Comparison of ENCODE assay signal across 14 mouse cellular contexts in the genomic region with DNA sequence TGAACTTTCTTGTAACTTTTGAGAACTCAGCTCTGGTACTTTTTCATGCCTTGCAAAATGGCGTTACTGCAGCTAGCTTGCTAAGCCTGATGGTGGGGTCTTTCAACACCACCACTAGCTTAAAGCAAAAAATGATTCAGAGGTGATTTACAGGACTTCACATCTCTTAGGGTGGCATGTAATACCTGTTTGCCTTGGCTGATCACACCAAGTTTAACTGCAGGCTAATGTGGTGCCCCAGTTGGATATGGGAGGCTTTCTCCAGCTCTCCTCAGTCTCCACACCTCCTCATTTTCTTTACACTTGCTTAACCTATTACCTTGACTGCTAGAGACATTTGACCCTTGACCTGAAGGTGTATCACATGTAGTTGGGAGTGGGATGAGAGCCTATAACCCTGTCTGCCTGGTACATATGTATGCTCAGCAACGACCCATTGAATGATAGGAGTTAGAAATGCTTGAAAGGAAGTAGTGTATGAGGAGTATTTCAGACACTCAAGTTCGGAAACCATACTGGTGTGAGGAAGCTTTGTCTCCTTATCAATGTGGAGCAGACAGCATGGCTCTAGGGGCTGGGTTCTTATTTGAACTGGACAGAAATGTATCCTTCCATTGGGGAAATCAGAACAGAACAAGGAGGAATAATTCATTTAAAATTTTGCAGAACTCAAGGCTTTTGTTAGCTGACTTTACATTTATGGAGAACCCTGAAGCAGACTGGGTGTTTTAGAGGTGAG. TPM values are rescaled to one million over a fixed set of nuclear protein-coding genes. Genes with fewer than 3 reads are reported as not detected.
DNase-seq lines count a peak whose midpoint lies in the region; ATAC-seq and TF ChIP-seq lines count a peak whose summit lies in the region.
"Had no signal": no experiment of that assay in that cellular context is flagged by ENCODE, and none has a peak within 500 bp of the region (broad histone marks: within the 10 kb centered on the region; RNA-seq: fewer than 3 reads in every experiment).

No protein-coding gene starts in this region.

- ATAC-seq in cerebellum, adult (ENCODE audit: insufficient number of reproducible peaks, low FRiP score, low TSS enrichment), result 0 out of 2 replicates have a peak, but pooled peaks have one; percentile 32
- ATAC-seq in lung, embryonic 14.5 days (ENCODE audit: insufficient read depth), result peak; percentile 38; the same call in 1 of the 2 replicates
- ATAC-seq in liver, embryonic 12.5 days, result peak; percentile 49
- ATAC-seq in stomach, postnatal 0 days (ENCODE audit: low FRiP score, low TSS enrichment), result peak; percentile 73

- TF ChIP-seq POLR2A in thymus, adult 2 months (IDR thresholded peaks at IDR 0.05; ENCODE audit: control insufficient read depth, extremely low read depth, insufficient read depth, low read length, poor library complexity), result no peak

- TF ChIP-seq EP300 in stomach, postnatal 0 days (optimal IDR thresholded peaks at IDR 0.05), result no peak

- 70% methylated on average over 3 of the region's 3 CpGs for WGBS in lung, embryonic 14.5 days
- WGBS in liver, embryonic 12.5 days (ENCODE audit: insufficient replicate concordance), result 29% methylated on average over 3 of the region's 3 CpGs
- 61% methylated on average over 3 of the region's 3 CpGs for WGBS in stomach, postnatal 0 days
- 63% methylated on average over 3 of the region's 3 CpGs for WGBS in thymus, adult 2 months

- no peaks in the 10 kb centered on the region for H3K27me3 ChIP-seq in lung, embryonic 14.5 days (ENCODE audit: insufficient read depth, low read length)
- H3K27me3 ChIP-seq in liver, embryonic 12.5 days (replicated peaks), result no peaks in the 10 kb centered on the region; the same call in 1 of the 2 replicates
- H3K27me3 ChIP-seq in stomach, postnatal 0 days (ENCODE audit: control insufficient read depth, insufficient read depth, low read length), result no peaks in the 10 kb centered on the region
- H3K27me3 ChIP-seq in thymus, adult 2 months (ENCODE audit: control insufficient read depth, insufficient read depth, low read length), result no peaks in the 10 kb centered on the region
- H3K27me3 ChIP-seq: limb, embryonic 15.5 days had no signal

- TF ChIP-seq CTCF in lung, embryonic 14.5 days (IDR thresholded peaks at IDR 0.05; ENCODE audit: low read depth), result no peak
- TF ChIP-seq CTCF in stomach, postnatal 0 days (IDR thresholded peaks at IDR 0.05; ENCODE audit: low read depth), result no peak
- no peak for TF ChIP-seq CTCF in thymus, adult 2 months (IDR thresholded peaks at IDR 0.05; ENCODE audit: borderline replicate concordance, control insufficient read depth, extremely low read depth, insufficient read depth, low read length, poor library complexity)

- no peaks in the 10 kb centered on the region for H3K9me3 ChIP-seq in lung, embryonic 14.5 days (ENCODE audit: low read depth, low read length)
- H3K9me3 ChIP-seq in liver, embryonic 12.5 days (replicated peaks), result no peaks in the 10 kb centered on the region
- H3K9me3 ChIP-seq in stomach, postnatal 0 days (ENCODE audit: control insufficient read depth, low read length), result no peaks in the 10 kb centered on the region
- H3K9me3 ChIP-seq: hindbrain, embryonic 15.5 days; limb, embryonic 15.5 days had no signal

- H3K4me2 ChIP-seq in lung, embryonic 14.5 days, result no peak overlapping the region
- H3K4me2 ChIP-seq in liver, embryonic 12.5 days, result peak overlapping the region; percentile 10; the same call in 1 of the 2 replicates
- H3K4me2 ChIP-seq in stomach, postnatal 0 days (replicated peaks; ENCODE audit: low read depth), result no peak overlapping the region
- H3K4me2 ChIP-seq: hindbrain, embryonic 15.5 days; limb, embryonic 15.5 days had no signal

- H3K4me1 ChIP-seq in lung, embryonic 14.5 days (ENCODE audit: insufficient read depth), result no peaks in the 10 kb centered on the region
- H3K4me1 ChIP-seq in liver, embryonic 12.5 days, result peaks cover 9% of the 10 kb centered on the region
- no peaks in the 10 kb centered on the region for H3K4me1 ChIP-seq in stomach, postnatal 0 days (replicated peaks; ENCODE audit: control insufficient read depth, insufficient read depth)
- peaks cover 11% of the 10 kb centered on the region for H3K4me1 ChIP-seq in thymus, adult 2 months (replicated peaks; ENCODE audit: control insufficient read depth, insufficient read depth, low read length)
- H3K4me1 ChIP-seq: hindbrain, embryonic 15.5 days; limb, embryonic 15.5 days had no signal

- H3K36me3 ChIP-seq in lung, embryonic 14.5 days (ENCODE audit: insufficient read depth), result no peaks in the 10 kb centered on the region
- H3K36me3 ChIP-seq in liver, embryonic 12.5 days, result no peaks in the 10 kb centered on the region
- H3K36me3 ChIP-seq in stomach, postnatal 0 days (ENCODE audit: control insufficient read depth, insufficient read depth, low read length), result no peaks in the 10 kb centered on the region
- H3K36me3 ChIP-seq in thymus, adult 2 months (ENCODE audit: control insufficient read depth, insufficient read depth, low read length), result no peaks in the 10 kb centered on the region
- H3K36me3 ChIP-seq: hindbrain, embryonic 15.5 days; limb, embryonic 15.5 days had no signal

- H3K27ac ChIP-seq in lung, embryonic 14.5 days (ENCODE audit: low read depth), result no peak overlapping the region
- no peak overlapping the region for H3K27ac ChIP-seq in liver, embryonic 12.5 days
- peak overlapping the region; percentile 49; the same call in 1 of the 2 replicates for H3K27ac ChIP-seq in stomach, postnatal 0 days (replicated peaks)
- no peak overlapping the region for H3K27ac ChIP-seq in thymus, adult 2 months (ENCODE audit: control insufficient read depth, insufficient read depth, low read length)
- H3K27ac ChIP-seq: hindbrain, embryonic 15.5 days; limb, embryonic 15.5 days had no signal

- DNase-seq in cerebellum, adult 18-20 months, result no peak
- DNase-seq in lung, embryonic 14.5 days, result no peak
- no peak for DNase-seq in lung, postnatal 10 days
- DNase-seq in stomach, postnatal 0 days (ENCODE audit: low spot score), result no peak
- DNase-seq in MN1 (ENCODE audit: low spot score), result no peak
- no peak for DNase-seq in thymus, adult 2 months
- DNase-seq: adrenal gland, postnatal 10 days; cerebellum, adult 9-11 months; heart, postnatal 14 days; kidney, postnatal 10 days had no signal

- H3K9ac ChIP-seq in lung, embryonic 14.5 days, result no peak overlapping the region
- H3K9ac ChIP-seq in liver, embryonic 12.5 days, result no peak overlapping the region
- H3K9ac ChIP-seq in stomach, postnatal 0 days (ENCODE audit: low read length), result no peak overlapping the region
- H3K9ac ChIP-seq: hindbrain, embryonic 15.5 days; limb, embryonic 15.5 days had no signal

- H3K4me3 ChIP-seq in lung, embryonic 14.5 days (ENCODE audit: low read depth, low read length), result no peak overlapping the region
- H3K4me3 ChIP-seq in liver, embryonic 12.5 days, result no peak overlapping the region
- H3K4me3 ChIP-seq in stomach, postnatal 0 days (ENCODE audit: low read depth, low read length), result no peak overlapping the region
- H3K4me3 ChIP-seq in thymus, adult 2 months (ENCODE audit: control insufficient read depth, insufficient read depth, low read length), result no peak overlapping the region
- H3K4me3 ChIP-seq: hindbrain, embryonic 15.5 days; limb, embryonic 15.5 days had no signal

RNA-seq across cellular contexts. Expression of a gene that starts 14.0 kb away (rescaled TPM):
- polyA plus RNA-seq in lung, embryonic 14.5 days (2014; fragmentation: Nextera tagmentation; extraction: Ambion mirVana), result 16.3 and 17.8 TPM in 2 replicates
- 12.9 and 13.2 TPM in 2 replicates for polyA plus RNA-seq in liver, embryonic 12.5 days (2016; fragmentation: Nextera tagmentation; extraction: Ambion mirVana)
- polyA plus RNA-seq in stomach, postnatal 0 days (2015; fragmentation: Nextera tagmentation; extraction: Ambion mirVana), result 32.4 and 33.5 TPM in 2 replicates
- 10.0 and 14.6 TPM in 2 replicates for polyA plus RNA-seq in thymus, adult 2 months (2012; rRNA removed)
